Mouse (Mus musculus): Measurements from ENCODE around the gene Klhl29. TPM values are rescaled to one million over a fixed set of nuclear protein-coding genes. Genes with fewer than 3 reads are reported as not detected.

Gene Klhl29
- polyA plus RNA-seq, 2 experiments, result 4.9 to 14.0 TPM

DNA sequence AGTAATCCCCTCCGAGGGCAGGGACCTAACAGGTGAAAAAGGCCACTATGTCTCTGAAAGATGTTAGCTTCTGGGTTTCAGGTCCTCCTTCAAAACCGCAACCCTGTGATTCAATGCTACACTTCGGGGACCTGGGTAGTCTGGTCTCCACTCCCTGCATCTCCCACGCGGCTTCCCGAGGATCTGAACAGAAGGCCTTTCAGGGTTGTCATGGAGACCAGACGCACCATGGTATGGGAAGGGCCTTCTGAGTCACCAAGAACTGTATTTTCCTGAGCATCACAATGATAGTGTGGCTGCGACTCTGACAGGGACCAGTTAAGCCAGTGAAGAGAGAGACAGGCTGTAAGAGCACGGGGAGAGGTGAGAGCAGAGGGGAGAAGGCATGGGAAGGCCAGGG, 164.7 kb downstream of the Klhl29 start:
- TF ChIP-seq POLR2A (IDR thresholded peaks at IDR 0.05; ENCODE audit: borderline replicate concordance, extremely low read depth, insufficient read depth, insufficient read length), result no peak
- Histone ChIP-seq H3K4me3 (replicated peaks; ENCODE audit: low read length) (no peak overlapping the region), H3K27me3 (ENCODE audit: control insufficient read depth, insufficient read depth, low read length) (no peaks in the 10 kb centered on the region), H3K9ac (ENCODE audit: low read depth, low read length, severe bottlenecking) (no peak overlapping the region), H3K9me3 (ENCODE audit: control insufficient read depth, low read length) (no peaks in the 10 kb centered on the region), H3K27ac (replicated peaks; ENCODE audit: low read depth, low read length) (no peak overlapping the region), H3K4me2 (replicated peaks; ENCODE audit: low read depth, low read length, severe bottlenecking) (no peak overlapping the region), H3K36me3 (ENCODE audit: control insufficient read depth, insufficient read depth, low read length) (peaks cover 3% of the 10 kb centered on the region; the same call in 1 of the 2 replicates), H3K4me1 (ENCODE audit: control insufficient read depth, insufficient read depth, low read length) (peaks cover 46% of the 10 kb centered on the region)
- no peak for DNase-seq (ENCODE audit: low spot score)
- ATAC-seq (ENCODE audit: low FRiP score, low read depth), result no peak
- 67% methylated on average over 9 of the region's 9 CpGs for WGBS

DNA sequence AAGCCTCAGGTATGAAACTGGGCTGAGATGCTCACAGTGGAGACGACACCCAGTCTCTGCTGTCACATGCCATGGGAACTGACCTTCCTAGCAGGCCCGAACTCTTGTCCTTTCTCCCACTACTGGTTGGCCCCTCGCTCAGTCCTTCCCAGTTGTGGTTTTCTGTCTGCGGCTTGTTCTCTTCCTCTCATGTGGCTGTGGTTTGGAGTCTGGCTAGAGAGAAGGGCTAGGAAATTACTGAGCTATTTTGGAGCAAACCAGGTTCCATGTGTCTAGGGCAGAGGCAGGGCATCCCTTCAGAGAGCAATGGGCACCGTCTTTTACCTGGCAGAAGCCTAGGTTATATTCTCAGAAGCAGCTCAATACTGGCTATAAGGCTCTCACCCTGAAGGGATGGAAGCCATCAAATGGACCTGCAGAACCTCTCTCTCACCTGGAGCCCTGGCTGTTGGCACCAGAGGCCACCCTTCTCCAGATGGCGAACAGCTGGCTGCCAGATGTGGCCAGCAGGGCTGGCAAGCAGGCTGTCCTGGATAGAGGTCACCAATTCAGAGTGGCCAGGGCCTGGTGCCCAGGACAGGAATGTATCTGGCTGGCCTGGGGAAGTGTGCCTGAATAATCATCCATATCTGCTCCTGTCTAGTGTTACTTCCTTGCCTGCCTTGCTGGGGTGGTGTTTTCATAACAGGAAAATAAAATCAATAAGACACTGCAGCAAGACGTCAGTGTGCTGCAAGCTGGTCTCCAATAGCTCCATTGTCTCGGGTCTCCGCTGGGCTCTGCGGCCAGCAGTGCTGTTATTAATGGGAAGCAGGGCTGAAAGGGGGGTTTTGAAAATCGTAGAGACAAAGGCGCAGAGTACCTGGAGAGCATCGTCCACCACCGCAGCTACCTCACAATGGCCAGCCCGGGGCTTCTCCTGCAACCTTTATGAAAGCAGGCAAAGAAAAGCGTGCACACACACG, 167.3 kb downstream of the Klhl29 start:
- H3K27ac ChIP-seq (replicated peaks; ENCODE audit: low read depth, low read length), result peak overlapping the region; percentile 61; the same call in 1 of the 2 replicates
- no peaks in the 10 kb centered on the region for H3K9me3 ChIP-seq (ENCODE audit: control insufficient read depth, low read length)
- peaks cover 43% of the 10 kb centered on the region for H3K4me1 ChIP-seq (ENCODE audit: control insufficient read depth, insufficient read depth, low read length)
- H3K4me3 ChIP-seq (replicated peaks; ENCODE audit: low read length), result no peak overlapping the region
- ATAC-seq (ENCODE audit: low FRiP score, low read depth) (no peak), DNase-seq (ENCODE audit: low spot score) (no peak)
- H3K36me3 ChIP-seq (ENCODE audit: control insufficient read depth, insufficient read depth, low read length), result peaks cover 3% of the 10 kb centered on the region; the same call in 1 of the 2 replicates
- TF ChIP-seq POLR2A (IDR thresholded peaks at IDR 0.05; ENCODE audit: borderline replicate concordance, extremely low read depth, insufficient read depth, insufficient read length), result no peak
- 50% methylated on average over 17 of the region's 17 CpGs for WGBS
- H3K9ac ChIP-seq (ENCODE audit: low read depth, low read length, severe bottlenecking), result 0 out of 2 replicates have a peak overlapping the region, but pooled peaks have one; percentile 14
- H3K27me3 ChIP-seq (ENCODE audit: control insufficient read depth, insufficient read depth, low read length), result no peaks in the 10 kb centered on the region
- H3K4me2 ChIP-seq (replicated peaks; ENCODE audit: low read depth, low read length, severe bottlenecking), result no peak overlapping the region

DNA sequence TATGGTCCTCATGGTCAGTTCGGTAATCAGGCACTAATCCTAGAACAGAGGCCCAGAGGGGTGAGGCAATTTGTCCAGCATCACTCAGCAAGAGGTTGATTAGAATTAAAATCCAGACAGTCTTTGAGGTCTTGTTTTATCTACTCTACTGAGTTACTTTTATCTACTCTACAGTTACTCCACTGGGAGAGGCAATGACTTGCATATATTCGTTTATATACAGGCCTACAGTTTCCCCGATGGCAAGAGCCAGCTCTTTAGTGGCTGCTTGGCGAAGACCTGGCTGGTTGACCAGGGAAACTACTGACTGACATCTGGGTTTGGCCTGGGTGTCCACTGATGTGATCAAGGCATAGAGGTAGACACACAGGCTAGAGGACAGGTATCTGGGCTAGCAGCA, 168.3 kb downstream of the Klhl29 start:
- no peaks in the 10 kb centered on the region for H3K9me3 ChIP-seq (ENCODE audit: control insufficient read depth, low read length)
- H3K27ac ChIP-seq (replicated peaks; ENCODE audit: low read depth, low read length), result no peak overlapping the region
- H3K4me3 ChIP-seq (replicated peaks; ENCODE audit: low read length), result no peak overlapping the region
- no peak for DNase-seq (ENCODE audit: low spot score)
- no peak for TF ChIP-seq POLR2A (IDR thresholded peaks at IDR 0.05; ENCODE audit: borderline replicate concordance, extremely low read depth, insufficient read depth, insufficient read length)
- no peak overlapping the region for H3K9ac ChIP-seq (ENCODE audit: low read depth, low read length, severe bottlenecking)
- 88% methylated on average over 4 of the region's 4 CpGs for WGBS
- H3K4me2 ChIP-seq (replicated peaks; ENCODE audit: low read depth, low read length, severe bottlenecking), result no peak overlapping the region
- peaks cover 34% of the 10 kb centered on the region for H3K4me1 ChIP-seq (ENCODE audit: control insufficient read depth, insufficient read depth, low read length)
- peaks cover 3% of the 10 kb centered on the region; the same call in 1 of the 2 replicates for H3K36me3 ChIP-seq (ENCODE audit: control insufficient read depth, insufficient read depth, low read length)
- H3K27me3 ChIP-seq (ENCODE audit: control insufficient read depth, insufficient read depth, low read length), result no peaks in the 10 kb centered on the region
- ATAC-seq (ENCODE audit: low FRiP score, low read depth), result no peak

DNA sequence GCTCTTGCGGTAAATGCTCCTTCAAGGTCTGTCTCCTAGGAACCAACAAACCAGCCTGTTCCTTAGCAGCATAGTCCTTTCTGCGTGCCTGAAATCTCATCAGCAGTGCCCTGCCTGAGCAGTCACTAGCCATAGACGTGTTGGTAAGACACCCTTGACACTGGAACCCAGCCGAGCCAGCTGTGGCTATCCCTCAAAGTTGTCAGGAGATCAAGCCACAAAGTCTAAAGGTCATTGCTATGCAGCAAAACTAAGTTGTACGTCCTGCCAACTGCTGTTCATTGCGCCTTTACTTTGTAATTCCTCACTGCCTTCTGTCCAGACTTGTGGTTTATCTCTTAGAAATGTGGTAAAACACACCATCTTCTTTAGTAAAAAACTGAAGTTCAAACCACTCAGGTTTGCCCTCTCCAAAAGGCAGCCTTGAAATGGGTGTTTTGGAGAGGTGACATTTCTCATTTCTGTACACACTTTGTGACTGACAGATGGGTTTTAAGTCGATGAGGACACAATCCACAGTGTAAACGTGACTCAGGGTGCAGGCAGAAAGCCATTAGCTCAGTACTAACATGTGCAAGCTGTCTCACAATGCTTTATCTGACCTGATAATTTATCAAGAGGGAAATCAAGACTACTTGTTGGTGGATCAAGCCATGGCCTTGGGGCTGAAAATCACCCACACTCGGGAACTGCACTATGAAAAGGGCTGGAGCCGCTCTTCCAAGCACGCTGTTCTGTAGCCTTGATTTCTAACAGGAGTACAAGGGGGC, 171.2 kb downstream of the Klhl29 start:
- Histone ChIP-seq H3K4me1 (ENCODE audit: control insufficient read depth, insufficient read depth, low read length) (peaks cover 22% of the 10 kb centered on the region), H3K4me2 (replicated peaks; ENCODE audit: low read depth, low read length, severe bottlenecking) (no peak overlapping the region), H3K9ac (ENCODE audit: low read depth, low read length, severe bottlenecking) (no peak overlapping the region), H3K9me3 (ENCODE audit: control insufficient read depth, low read length) (no peaks in the 10 kb centered on the region), H3K4me3 (replicated peaks; ENCODE audit: low read length) (no peak overlapping the region), H3K36me3 (ENCODE audit: control insufficient read depth, insufficient read depth, low read length) (peaks cover 3% of the 10 kb centered on the region; the same call in 1 of the 2 replicates), H3K27ac (replicated peaks; ENCODE audit: low read depth, low read length) (no peak overlapping the region), H3K27me3 (ENCODE audit: control insufficient read depth, insufficient read depth, low read length) (no peaks in the 10 kb centered on the region)
- no peak for TF ChIP-seq POLR2A (IDR thresholded peaks at IDR 0.05; ENCODE audit: borderline replicate concordance, extremely low read depth, insufficient read depth, insufficient read length)
- DNase-seq (ENCODE audit: low spot score) (no peak), ATAC-seq (ENCODE audit: low FRiP score, low read depth) (no peak)
- WGBS, result 71% methylated on average over 11 of the region's 11 CpGs

DNA sequence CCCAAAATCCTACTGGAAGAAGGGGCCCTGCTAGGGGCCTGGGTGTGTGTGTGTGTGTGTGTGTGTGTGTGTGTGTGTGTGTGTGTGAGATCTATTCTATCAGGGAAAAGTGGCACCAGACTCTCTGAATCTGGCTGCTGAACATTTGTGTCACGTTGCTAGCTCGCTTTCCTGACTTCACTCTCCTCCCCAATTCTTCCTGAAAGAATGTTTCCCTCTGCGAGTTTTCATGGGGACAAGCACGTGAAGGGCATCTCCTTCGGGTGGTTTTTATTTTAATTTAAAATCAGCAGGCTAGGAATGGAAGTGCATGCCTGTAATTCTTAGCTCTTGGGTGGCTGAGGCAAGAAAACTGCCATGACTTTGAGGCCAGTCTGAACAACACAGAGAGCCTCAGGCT, 172.1 kb downstream of the Klhl29 start:
- 57% methylated on average over 5 of the region's 5 CpGs for WGBS
- no peak for ATAC-seq (ENCODE audit: low FRiP score, low read depth)

More for the DNA sequence above, 172.1 kb downstream of the Klhl29 start:
- Histone ChIP-seq H3K27ac (replicated peaks; ENCODE audit: low read depth, low read length) (no peak overlapping the region), H3K9me3 (ENCODE audit: control insufficient read depth, low read length) (no peaks in the 10 kb centered on the region), H3K27me3 (ENCODE audit: control insufficient read depth, insufficient read depth, low read length) (no peaks in the 10 kb centered on the region), H3K4me3 (replicated peaks; ENCODE audit: low read length) (no peak overlapping the region), H3K4me2 (replicated peaks; ENCODE audit: low read depth, low read length, severe bottlenecking) (no peak overlapping the region), H3K36me3 (ENCODE audit: control insufficient read depth, insufficient read depth, low read length) (peaks cover 3% of the 10 kb centered on the region; the same call in 1 of the 2 replicates), H3K4me1 (ENCODE audit: control insufficient read depth, insufficient read depth, low read length) (peaks cover 13% of the 10 kb centered on the region), H3K9ac (ENCODE audit: low read depth, low read length, severe bottlenecking) (no peak overlapping the region)
- TF ChIP-seq POLR2A (IDR thresholded peaks at IDR 0.05; ENCODE audit: borderline replicate concordance, extremely low read depth, insufficient read depth, insufficient read length), result no peak
- DNase-seq (ENCODE audit: low spot score), result no peak

Measured in limb, embryonic 14.5 days (tissue).